Mouse (Mus musculus) heart, adult 2 months (tissue): ENCODE data around the gene Tnip2. TPM values are rescaled to one million over a fixed set of nuclear protein-coding genes. Genes with fewer than 3 reads are reported as not detected.

Experiments
- DNase-seq, 2 experiments: peaks; one replicate each; pipeline ENCODE4 v3.0.0; 2021
- H3K27ac ChIP-seq: fragments of 200-600 bp; 2 replicates; pipeline ENCODE4 v1.8.1; 2022
- H3K27me3 ChIP-seq: fragments of 200-500 bp; 2 replicates; pipeline ENCODE4 v1.6.1; 2012; ENCODE audit warnings: mild to moderate bottlenecking, low read length, inconsistent platforms, mixed read lengths; ENCODE audit not compliant: control insufficient read depth, insufficient read depth
- H3K36me3 ChIP-seq: fragments of 200-500 bp; 2 replicates; pipeline ENCODE4 v1.6.1; 2012; ENCODE audit warnings: low read length, inconsistent platforms; ENCODE audit not compliant: control insufficient read depth, insufficient read depth
- H3K4me1 ChIP-seq: fragments of 200-500 bp; 2 replicates; pipeline ENCODE4 v1.6.1; 2011; ENCODE audit warnings: low read length; ENCODE audit not compliant: control insufficient read depth, insufficient read depth
- H3K4me3 ChIP-seq: fragments of 200-600 bp; 2 replicates; pipeline ENCODE4 v1.8.1; 2022
- H3K79me2 ChIP-seq: fragments of 200-500 bp; replicated peaks from 2 replicates; pipeline ENCODE4 v1.6.1; 2012; ENCODE audit warnings: mild to moderate bottlenecking, inconsistent platforms, low read length, moderate library complexity, mixed read lengths; ENCODE audit not compliant: control insufficient read depth, insufficient read depth
- H3K9ac ChIP-seq: fragments of 200-500 bp; 2 replicates; pipeline ENCODE4 v1.6.1; 2012; ENCODE audit warnings: low read depth, mild to moderate bottlenecking, control low read depth, inconsistent platforms, low read length, mixed read lengths
- CTCF ChIP-seq: fragments of 200-600 bp; IDR thresholded peaks from 2 replicates; pipeline ENCODE4 v1.8.1; 2022; ENCODE audit warnings: antibody characterized with exemption, mild to moderate bottlenecking, moderate library complexity
- EP300 ChIP-seq: fragments of 200-500 bp; IDR thresholded peaks from 2 replicates; pipeline ENCODE4 v1.6.1; 2011; ENCODE audit warnings: low read depth, low read length, control low read depth; ENCODE audit not compliant: insufficient read depth
- POLR2A ChIP-seq: fragments of 200-500 bp; IDR thresholded peaks from 2 replicates; pipeline ENCODE4 v1.6.1; 2011; ENCODE audit warnings: mild to moderate bottlenecking, low read depth, low read length, control low read depth; ENCODE audit not compliant: insufficient read depth
- WGBS: fragments of 180-500 bp; shearing (Covaris S2); methylation state at CpG from one replicate; pipeline ENCODE4 v1.1.7; 2018; 5-methylcytosine and 5-hydroxymethylcytosine counted together
- intact Hi-C: fragments of 180-260 bp; cut with DNase I; formaldehyde crosslinking; loops from one replicate; pipeline ENCODE4 v1.15.1; 2025
- long read RNA-seq: library from polyadenylated mRNA; stranded (forward); transcript quantifications from one replicate; pipeline ENCODE4 v2.0.0, GENCODE M21; 2021
- polyA plus RNA-seq: library from polyadenylated mRNA; depleted of rRNA; stranded (reverse); fragments of >200 nt; gene quantifications from 2 replicates; pipeline ENCODE4 v1.2.3, GENCODE M21; 2012; rRNA removed
- total RNA-seq, 2 experiments: library from RNA; stranded (reverse); gene quantifications; 2 replicates each; pipeline ENCODE4 v1.2.3; 2021

Gene Tnip2
- 1 to 10 TPM; 5.9 to 6.7 TPM for total RNA-seq
- 12.5 and 14.5 TPM in 2 replicates for polyA plus RNA-seq
- long read RNA-seq, transcript Tnip2-202 (6 exons, 1,987 nt): major isoform, 6 of 8 reads
- long read RNA-seq, partial matches to known transcripts: 0 of 8 reads
- long read RNA-seq, other reads (novel, unspliced or antisense): 2 of 8 reads

DNA sequence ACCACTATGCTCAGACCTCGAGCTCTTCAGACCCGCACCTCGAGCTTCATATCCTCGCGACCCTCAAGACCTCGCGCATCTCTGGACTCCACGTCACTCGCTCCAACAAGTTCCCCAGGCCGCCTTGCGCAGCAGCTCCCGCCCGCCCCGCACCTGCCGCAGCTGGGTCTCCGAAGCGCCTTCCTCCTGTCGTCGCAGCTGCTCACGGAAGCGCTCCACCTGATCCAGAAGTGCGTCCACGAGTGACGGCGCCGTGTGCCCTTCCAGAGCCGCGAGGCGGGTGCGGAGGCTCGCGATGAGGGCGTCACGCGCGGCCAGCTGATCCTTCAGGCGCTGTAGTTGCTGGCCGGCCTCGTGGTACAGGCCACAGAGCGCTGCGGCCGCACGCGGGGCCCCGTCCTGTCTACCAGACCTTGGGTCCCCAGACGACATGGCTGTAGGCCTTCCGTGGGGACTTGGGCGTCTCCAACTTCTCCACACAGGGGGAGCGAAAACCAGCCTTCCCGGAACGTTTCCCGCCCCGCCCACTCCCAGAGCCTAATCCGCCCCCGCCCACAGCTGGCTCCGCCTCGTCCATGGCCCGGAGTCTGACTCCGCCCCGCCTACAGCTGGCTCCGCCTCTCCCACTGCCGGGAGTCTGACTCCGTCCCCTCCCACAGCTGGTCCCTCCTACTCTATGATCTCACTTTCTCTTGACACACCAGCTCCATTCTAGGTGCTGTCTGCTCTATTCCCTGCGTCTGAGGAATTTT is at the start of gene Tnip2:
Tnip2 (minus strand) TSS at position 526 of the 752 bp plus-strand sequence.
- H3K36me3 ChIP-seq: no peaks in the 10 kb centered on the region
- peaks cover 4% of the 10 kb centered on the region for H3K4me1 ChIP-seq
- intact Hi-C loops: loop anchor here (5.0 to 10.0 kb wide), 2 partner anchors 141 to 251 kb away; partner anchors contain the start of gene Htt
- WGBS: under 1% methylated on average over 62 of the region's 64 CpGs
- no peak for TF ChIP-seq CTCF
- TF ChIP-seq POLR2A: peak; percentile 78
- peak within 1 kb of the TSS; percentile 91 for H3K27ac ChIP-seq
- H3K27me3 ChIP-seq: no peaks in the 10 kb centered on the region
- H3K4me3 ChIP-seq: peak within 1 kb of the TSS; percentile 80
- peaks cover 4% of the 10 kb centered on the region; the same call in 1 of the 2 replicates for H3K79me2 ChIP-seq
- DNase-seq: peak; percentile 98
- H3K9ac ChIP-seq: peak within 1 kb of the TSS; percentile 77

DNA sequence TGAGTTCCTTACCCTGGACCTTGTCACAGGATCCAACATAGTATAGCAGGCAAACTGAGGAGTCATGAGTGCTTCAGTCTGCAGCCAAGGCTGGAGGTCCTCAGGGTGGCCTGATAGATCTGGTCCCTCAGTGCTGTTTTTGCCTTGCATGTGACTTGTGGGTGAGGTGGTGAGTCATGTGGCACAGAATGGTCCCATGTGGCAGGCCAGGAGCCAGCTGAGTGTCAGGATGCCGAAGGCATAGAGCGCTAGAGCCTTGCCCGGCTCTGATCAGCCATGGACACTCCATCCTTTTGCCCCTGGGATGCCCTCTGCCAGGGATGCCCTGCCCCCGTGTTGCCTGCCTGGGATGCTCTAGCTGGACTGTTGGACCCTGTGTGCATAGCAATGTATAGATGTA is 38.0 kb upstream of the Tnip2 start:
- TF ChIP-seq POLR2A (no peak), EP300 (no peak), CTCF (no peak)
- 82% methylated on average over 4 of the region's 4 CpGs for WGBS

DNA sequence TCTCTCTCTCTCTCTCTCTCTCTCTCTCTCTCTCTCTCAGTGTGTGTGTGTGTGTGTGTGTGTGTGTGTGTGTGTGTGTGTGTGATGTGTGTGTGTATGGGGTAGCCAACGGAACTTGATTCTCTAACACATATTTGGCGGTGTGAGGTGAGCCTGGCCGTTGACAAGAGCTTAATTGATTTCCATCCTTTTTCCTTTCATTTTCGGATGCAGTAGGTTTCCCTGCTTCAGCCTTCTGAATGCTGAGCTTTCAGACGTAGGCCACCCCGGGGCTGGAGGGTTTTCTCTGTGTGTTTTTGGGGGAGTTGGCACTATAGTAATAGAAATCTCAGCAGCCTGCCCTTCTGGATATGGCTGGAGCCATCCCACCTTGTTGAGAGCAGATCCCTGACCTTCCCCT is 36.5 kb upstream of the Tnip2 start:
- Histone ChIP-seq H3K27ac (no peak overlapping the region), H3K79me2 (no peaks in the 10 kb centered on the region), H3K27me3 (no peaks in the 10 kb centered on the region), H3K4me1 (peaks cover 3% of the 10 kb centered on the region; the same call in 1 of the 2 replicates), H3K4me3 (no peak overlapping the region), H3K9ac (peak overlapping the region; percentile 68; the same call in 1 of the 2 replicates), H3K36me3 (no peaks in the 10 kb centered on the region)
- TF ChIP-seq EP300: no peak
- TF ChIP-seq CTCF: no peak
- WGBS: 40% methylated on average over 6 of the region's 6 CpGs
- intact Hi-C loops: no loop called here
- no peak for DNase-seq

More for the DNA sequence above, 38.0 kb upstream of the Tnip2 start:
- Histone ChIP-seq H3K9ac (no peak overlapping the region), H3K79me2 (no peaks in the 10 kb centered on the region), H3K4me3 (no peak overlapping the region), H3K27me3 (no peaks in the 10 kb centered on the region), H3K27ac (no peak overlapping the region), H3K4me1 (peaks cover 3% of the 10 kb centered on the region; the same call in 1 of the 2 replicates), H3K36me3 (no peaks in the 10 kb centered on the region)
- DNase-seq: no peak
- intact Hi-C loops: no loop called here

DNA sequence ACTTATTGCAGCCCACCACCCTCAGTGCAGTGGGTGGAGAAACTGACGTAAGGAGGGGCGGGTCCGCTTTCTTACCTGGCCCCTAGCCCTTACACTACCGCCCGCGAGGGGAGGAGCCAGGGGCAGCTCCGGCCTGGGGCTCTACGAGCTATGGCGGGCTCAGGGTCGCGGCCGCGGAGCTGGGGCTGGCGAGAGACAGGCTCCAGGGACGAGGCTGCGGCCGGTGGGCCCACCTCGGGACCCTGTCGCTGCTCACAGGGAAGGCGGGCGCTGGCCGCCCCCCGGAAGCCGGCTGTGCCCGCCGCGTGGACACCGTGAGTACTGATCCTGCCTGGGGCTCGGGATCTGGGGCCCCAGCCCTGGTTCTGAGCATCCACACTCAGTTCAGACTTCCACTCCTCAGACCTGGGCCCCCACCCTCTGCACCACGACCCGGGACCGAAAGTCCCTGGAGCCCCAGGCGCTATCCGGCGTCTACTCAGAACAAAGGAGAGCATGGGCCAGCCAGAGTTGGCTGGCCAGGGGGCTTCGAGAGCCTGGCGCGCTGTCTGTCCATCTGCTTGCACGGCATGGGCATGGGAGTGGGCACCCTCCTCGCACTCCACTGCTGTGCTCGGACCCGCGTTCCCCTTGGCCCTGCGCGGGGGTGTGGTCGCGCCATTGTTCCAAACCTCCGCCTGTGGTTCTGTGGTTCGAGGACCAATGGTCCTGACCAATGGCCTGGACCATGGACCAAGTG is 35.9 kb upstream of the Tnip2 start:
- Histone ChIP-seq H3K36me3 (no peaks in the 10 kb centered on the region), H3K79me2 (no peaks in the 10 kb centered on the region), H3K9ac (peak overlapping the region; percentile 68), H3K27me3 (no peaks in the 10 kb centered on the region), H3K4me3 (peak overlapping the region; percentile 55), H3K27ac (peak overlapping the region; percentile 48), H3K4me1 (peaks cover 3% of the 10 kb centered on the region; the same call in 1 of the 2 replicates)
- peak; percentile 60 to 66 for DNase-seq
- TF ChIP-seq CTCF (peak; percentile 32), POLR2A (no peak)
- intact Hi-C loops: loop anchor here (2.0 to 5.0 kb wide), 2 partner anchors 58 to 87 kb away; partner anchors contain the start of gene Mfsd10
- 3% methylated on average over 48 of the region's 49 CpGs for WGBS

DNA sequence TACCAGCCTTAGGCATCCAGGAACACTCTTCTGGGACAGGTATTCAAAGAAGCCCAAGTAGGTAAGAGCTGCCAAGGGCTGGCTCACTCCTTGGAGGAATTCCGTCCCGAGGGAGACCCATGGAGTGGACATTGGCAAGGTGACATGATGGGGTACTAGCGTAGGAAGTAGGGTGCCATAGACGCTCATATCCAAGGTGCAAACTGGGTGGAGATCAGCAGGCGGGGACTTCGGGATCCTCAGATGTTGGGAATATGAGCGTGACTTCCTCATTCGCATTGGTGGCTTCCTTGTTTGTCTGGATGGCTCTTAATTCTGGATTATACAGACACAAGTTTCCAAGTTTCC is 35.3 kb upstream of the Tnip2 start:
- intact Hi-C loops: loop anchor here (2.0 to 5.0 kb wide), 2 partner anchors 58 to 88 kb away; partner anchors contain the start of gene Mfsd10
- H3K4me1 ChIP-seq: peaks cover 3% of the 10 kb centered on the region; the same call in 1 of the 2 replicates
- WGBS: 20% methylated on average over 8 of the region's 8 CpGs
- H3K27ac ChIP-seq: peak overlapping the region; percentile 48; the same call in 1 of the 2 replicates
- TF ChIP-seq POLR2A (no peak), CTCF (no peak), EP300 (no peak)
- no peaks in the 10 kb centered on the region for H3K27me3 ChIP-seq
- H3K9ac ChIP-seq: peak overlapping the region; percentile 68
- H3K79me2 ChIP-seq: no peaks in the 10 kb centered on the region
- no peaks in the 10 kb centered on the region for H3K36me3 ChIP-seq
- DNase-seq: no peak
- peak overlapping the region; percentile 55 for H3K4me3 ChIP-seq

GRCm38 (mm10) chr5:34547410-34547809 is 33.6 kb upstream of the Tnip2 start:
- Histone ChIP-seq H3K9ac (no peak overlapping the region), H3K79me2 (no peaks in the 10 kb centered on the region), H3K4me1 (peaks cover 4% of the 10 kb centered on the region; the same call in 1 of the 2 replicates), H3K36me3 (no peaks in the 10 kb centered on the region), H3K4me3 (no peak overlapping the region), H3K27me3 (no peaks in the 10 kb centered on the region), H3K27ac (no peak overlapping the region)
- intact Hi-C loops: loop anchor here (1.0 to 5.0 kb wide), 2 partner anchors 60 to 100 kb away; no protein-coding TSS in a partner anchor
- no peak for TF ChIP-seq POLR2A
- peak; percentile 82 for TF ChIP-seq CTCF
- TF ChIP-seq EP300: 0 out of 2 replicates have a peak, but pooled peaks have one; percentile 27
- DNase-seq: no peak
